Mouse (Mus musculus) gastrocnemius, postnatal 14 days (tissue): Measurements from ENCODE around the gene B4galt3. TPM values are rescaled to one million over a fixed set of nuclear protein-coding genes. Genes with fewer than 3 reads are reported as not detected.

ENCODE experiments used
- DNase-seq: peaks from one replicate; pipeline ENCODE4 v3.0.0; 2021; ENCODE audit warnings: mixed read lengths
- intact Hi-C: fragments of 180-260 bp; cut with DNase I; formaldehyde crosslinking; loops from one replicate; pipeline ENCODE4 v1.15.1; 2025; ENCODE audit warnings: low total_unique reads
- total RNA-seq, 2 experiments: library from RNA; stranded (reverse); gene quantifications; 2 replicates each; pipeline ENCODE4 v1.2.3; 2021

B4galt3 gene
- total RNA-seq, 2 experiments from 2014 or later = 5.9 to 9.4 TPM

DNA sequence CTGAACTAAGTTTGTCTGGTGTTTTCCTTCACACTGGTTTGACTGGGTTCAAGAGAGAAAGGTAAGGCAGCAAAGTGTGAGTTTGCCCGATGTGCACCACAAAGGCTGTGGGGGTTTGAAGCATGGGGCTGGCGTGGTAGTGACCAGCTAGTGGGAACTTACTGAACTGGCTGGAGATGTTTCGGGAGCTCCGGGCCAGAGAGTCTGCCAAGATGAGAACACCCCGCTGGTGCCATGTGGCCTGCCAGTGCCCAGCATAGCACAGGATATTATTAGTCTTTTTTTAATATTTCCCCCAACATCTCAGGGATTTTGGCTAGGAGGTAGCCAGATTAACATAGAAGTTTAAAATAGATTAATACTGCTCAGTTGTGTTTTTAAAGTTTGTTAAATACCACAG lies 50.0 kb downstream of the B4galt3 start:
- intact Hi-C loops = loop anchor here (2.0 kb wide), 1 partner anchor 37 kb away; no protein-coding TSS in a partner anchor
- no peak for DNase-seq

GRCm38 (mm10) chr1:171321415-171321814 lies 51.3 kb downstream of the B4galt3 start:
- DNase-seq = no peak
- intact Hi-C loops = loop anchor here (2.0 kb wide), 1 partner anchor 35 kb away; no protein-coding TSS in a partner anchor

DNA sequence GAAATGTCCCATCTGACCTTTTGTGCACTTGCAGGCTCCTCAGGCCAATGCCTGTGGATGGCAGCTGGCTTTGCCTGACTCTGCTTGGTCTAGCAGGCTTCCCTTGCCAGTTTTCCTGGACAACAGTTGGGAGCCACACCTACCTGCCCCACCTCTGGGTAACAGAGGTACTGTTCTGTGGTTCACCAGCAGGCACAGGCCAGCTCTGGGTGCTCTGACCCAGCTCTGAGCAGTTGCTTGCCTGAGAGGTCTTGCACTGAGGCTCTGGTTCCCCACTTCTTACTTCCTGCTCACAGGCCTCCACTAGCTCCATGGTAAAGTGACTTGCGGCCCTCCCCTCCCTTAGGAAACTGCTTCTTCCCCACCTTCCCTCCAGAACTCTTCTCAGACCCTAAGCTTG lies 51.9 kb downstream of the B4galt3 start:
- intact Hi-C loops = no loop called here
- no peak for DNase-seq

DNA sequence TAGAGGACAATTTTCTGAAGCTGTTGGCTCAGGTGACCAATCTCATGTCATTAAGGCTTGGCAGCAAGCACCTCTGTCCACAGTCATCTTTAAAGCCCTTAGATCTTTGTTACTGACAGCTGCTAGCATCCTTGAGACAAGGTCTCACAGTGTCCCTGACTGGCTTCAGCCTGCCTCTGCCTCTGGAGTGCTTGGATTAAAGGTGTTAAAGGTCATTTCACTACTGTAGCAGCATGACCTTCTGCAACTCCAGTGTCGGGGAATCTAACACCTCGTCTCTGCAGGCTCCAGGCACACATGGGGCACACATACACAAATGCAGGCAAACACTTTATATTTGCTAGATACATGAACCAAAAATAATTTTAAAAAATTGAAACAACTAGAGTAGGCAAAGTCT lies 55.4 kb downstream of the B4galt3 start:
- DNase-seq = no peak
- intact Hi-C loops = no loop called here

Other genes starting within 250 kb of the B4galt3 start
- gene Fcgr3, start 205.4 kb upstream of the B4galt3 start, total RNA-seq = 1 to 10 TPM; 7.0 to 7.4 TPM
- gene Cfap126, start 156.4 kb upstream of the B4galt3 start, total RNA-seq = under 1 TPM; 0.72 to 0.73 TPM
- gene Sdhc, start 119.7 kb upstream of the B4galt3 start, total RNA-seq = 100 to 1,000 TPM; 692 to 793 TPM
- 100 to 1,000 TPM; 117 to 734 TPM for gene Mpz, start 119.6 kb upstream of the B4galt3 start, total RNA-seq
- 10 to 100 TPM; 12.3 to 17.1 TPM for gene Pcp4l1, start 74.1 kb upstream of the B4galt3 start, total RNA-seq
- not detected for gene Nr1i3, start 56.4 kb upstream of the B4galt3 start, total RNA-seq
- 10 to 100 TPM; 44.3 to 46.7 TPM for gene Tomm40l, start 47.8 kb upstream of the B4galt3 start, total RNA-seq
- not detected for gene Apoa2, start 45.3 kb upstream of the B4galt3 start, total RNA-seq
- gene Fcer1g, start 36.0 kb upstream of the B4galt3 start, total RNA-seq = 1 to 10 TPM; 6.3 to 7.1 TPM
- 1 to 10 TPM; 2.4 to 3.1 TPM for gene Adamts4, start 19.9 kb upstream of the B4galt3 start, total RNA-seq
- gene Ndufs2, start 18.9 kb upstream of the B4galt3 start, total RNA-seq = 100 to 1,000 TPM; 580 to 737 TPM
- 10 to 100 TPM in 1 of 2 experiments, 1 to 10 TPM in 1; 9.6 to 11.8 TPM for gene Ppox, start 10.9 kb downstream of the B4galt3 start, total RNA-seq
- 10 to 100 TPM; 13.1 to 13.7 TPM for gene Usp21, start 17.7 kb downstream of the B4galt3 start, total RNA-seq
- gene Ufc1, start 24.7 kb downstream of the B4galt3 start, total RNA-seq = 10 to 100 TPM; 84.3 to 87.2 TPM
- 10 to 100 TPM; 26.3 to 27.7 TPM for gene Dedd, start 58.8 kb downstream of the B4galt3 start, total RNA-seq
- gene Nit1, start 75.3 kb downstream of the B4galt3 start, total RNA-seq = 10 to 100 TPM; 19.3 to 25.3 TPM
- gene Pfdn2, start 75.3 kb downstream of the B4galt3 start, total RNA-seq = 10 to 100 TPM; 86.7 to 93.6 TPM
- gene Klhdc9, start 90.5 kb downstream of the B4galt3 start, total RNA-seq = under 1 TPM; 0.20 to 0.27 TPM
- gene Nectin4, start 99.8 kb downstream of the B4galt3 start, total RNA-seq = not detected
- gene Arhgap30, start 118.6 kb downstream of the B4galt3 start, total RNA-seq = 1 to 10 TPM in 1 of 2 experiments, under 1 TPM in 1; 0.97 to 1.2 TPM
- 10 to 100 TPM; 25.8 to 27.0 TPM for gene Usf1, start 141.0 kb downstream of the B4galt3 start, total RNA-seq
- gene Tstd1, start 148.5 kb downstream of the B4galt3 start, total RNA-seq = under 1 TPM; 0.78 to 0.98 TPM
- gene F11r, start 167.2 kb downstream of the B4galt3 start, total RNA-seq = 10 to 100 TPM; 10.8 to 12.6 TPM
- 1 to 10 TPM; 2.1 to 2.5 TPM for gene Alyref2, start 233.2 kb downstream of the B4galt3 start, total RNA-seq